Mouse (Mus musculus) skeletal muscle tissue, postnatal 0 days (tissue): ENCODE measurements around the gene Socs5. TPM values are rescaled to one million over a fixed set of nuclear protein-coding genes. Genes with fewer than 3 reads are reported as not detected.

ENCODE experiments used
- microRNA-seq, 2 experiments: library from miRNA; unstranded; fragments of <30 nt; microRNA quantifications; one replicate each; pipeline ENCODE4; 2016
- polyA plus RNA-seq: library from polyadenylated mRNA; unstranded; fragments of >200 nt; fragmentation: Nextera tagmentation; extraction: Ambion mirVana; gene quantifications from 2 replicates; pipeline ENCODE4 v1.2.1, GENCODE M21; 2015

The Socs5 gene
- 4.6 and 6.1 TPM in 2 replicates for polyA plus RNA-seq

GRCm38 (mm10) chr17:87107623-87108221, at the start of gene Socs5:
Gene Socs5 (plus strand): TSS chr17:87107679.

Small RNA genes within 50 kb of the gene (microRNA-seq; reads per million reads assigned to microRNA genes)
- gene Gm22346, result 0 reads per million in 2 experiments

Other genes with a start within 250 kb of the Socs5 start
- gene Tmem247, start 190.3 kb upstream of the Socs5 start, polyA plus RNA-seq, result not detected in 2 replicates
- not detected in 2 replicates for gene Atp6v1e2, start 159.8 kb upstream of the Socs5 start, polyA plus RNA-seq
- 23.3 and 25.7 TPM in 2 replicates for gene Rhoq, start 144.6 kb upstream of the Socs5 start, polyA plus RNA-seq
- gene Pigf, start 82.3 kb upstream of the Socs5 start, polyA plus RNA-seq, result 7.4 and 7.9 TPM in 2 replicates
- 61.3 and 62.6 TPM in 2 replicates for gene Cript, start 82.1 kb upstream of the Socs5 start, polyA plus RNA-seq
- gene Mcfd2, start 158.3 kb downstream of the Socs5 start, polyA plus RNA-seq, result 48.8 and 58.1 TPM in 2 replicates
- gene Ttc7, start 175.2 kb downstream of the Socs5 start, polyA plus RNA-seq, result 8.2 and 8.9 TPM in 2 replicates